Mouse (Mus musculus) embryo, embryonic 9.5 days (tissue): ENCODE measurements around the gene Kcnk5.
A peak's percentile ranks its signal among the peaks of the same experiment; 100 is the strongest.

Experiments
- DNase-seq: peaks from one replicate; pipeline ENCODE4 v3.0.0-alpha.2; 2017; ENCODE audit errors: extremely low spot score

The Kcnk5 gene

GRCm38 (mm10) chr14:20201066-20201683 lies 19.6 kb upstream of the Kcnk5 start:
- no peak for DNase-seq

GRCm38 (mm10) chr14:20193103-20193715 lies 11.6 kb upstream of the Kcnk5 start:
- no peak for DNase-seq

- DNase-seq: no peak
These were observed 9.6 kb upstream of the Kcnk5 start for GRCm38 (mm10) chr14:20191136-20191735.

- no peak for DNase-seq
These were observed 8.1 kb upstream of the Kcnk5 start for GRCm38 (mm10) chr14:20189751-20190150.

- no peak for DNase-seq
These were observed 3.8 kb upstream of the Kcnk5 start for GRCm38 (mm10) chr14:20185426-20185825.

- DNase-seq: no peak
These were observed 2.1 kb upstream of the Kcnk5 start for GRCm38 (mm10) chr14:20183701-20184100.

- no peak for DNase-seq
These were observed 987 bp upstream of the Kcnk5 start for GRCm38 (mm10) chr14:20182596-20182995.

- DNase-seq: peak; percentile 49
These were observed 852 bp downstream of the Kcnk5 start for GRCm38 (mm10) chr14:20180751-20181162.

- no peak for DNase-seq
These were observed 1.3 kb downstream of the Kcnk5 start for GRCm38 (mm10) chr14:20180304-20180703.

GRCm38 (mm10) chr14:20179731-20180280 lies 1.8 kb downstream of the Kcnk5 start:
- no peak for DNase-seq

GRCm38 (mm10) chr14:20179080-20179479 lies 2.5 kb downstream of the Kcnk5 start:
- no peak for DNase-seq

GRCm38 (mm10) chr14:20178593-20178992 lies 3.0 kb downstream of the Kcnk5 start:
- no peak for DNase-seq

GRCm38 (mm10) chr14:20177494-20178123 lies 4.0 kb downstream of the Kcnk5 start:
- no peak for DNase-seq

GRCm38 (mm10) chr14:20175705-20176104 lies 5.9 kb downstream of the Kcnk5 start:
- DNase-seq: no peak

- DNase-seq: no peak
These were observed 6.5 kb downstream of the Kcnk5 start for GRCm38 (mm10) chr14:20175114-20175513.

- DNase-seq: no peak
These were observed 6.9 kb downstream of the Kcnk5 start for GRCm38 (mm10) chr14:20174696-20175095.

- DNase-seq: no peak
These were observed 7.6 kb downstream of the Kcnk5 start for GRCm38 (mm10) chr14:20173873-20174490.

GRCm38 (mm10) chr14:20172924-20173323 lies 8.7 kb downstream of the Kcnk5 start:
- no peak for DNase-seq

GRCm38 (mm10) chr14:20172509-20172908 lies 9.1 kb downstream of the Kcnk5 start:
- DNase-seq: no peak

- DNase-seq: no peak
These were observed 9.8 kb downstream of the Kcnk5 start for GRCm38 (mm10) chr14:20171840-20172239.

- DNase-seq: no peak
These were observed 12.4 kb downstream of the Kcnk5 start for GRCm38 (mm10) chr14:20169251-20169650.

- no peak for DNase-seq
These were observed 13.1 kb downstream of the Kcnk5 start for GRCm38 (mm10) chr14:20168478-20168877.
